Mouse (Mus musculus) layer of hippocampus, adult 18-20 months (tissue): ENCODE measurements at regions not wholly inside any gene's neighbourhood (a gene's known extent, or its start where the extent isn't known, plus 50 kb on each side); places are given as distances from the start of the nearest gene placed in this dataset.
"Not testable (repeated sequence)": the region's sequence is repeated elsewhere in the genome, so short reads cannot be mapped to it uniquely, and the experiment has no call there.

ENCODE experiments used
- DNase-seq, 2 experiments: peaks; one replicate each; pipeline ENCODE4 v3.0.0; 2022; ENCODE audit warnings: low spot score in 2 of 2

GRCm38 (mm10) chr2:162867516-162868029, 63.8 kb upstream of the Srsf6 start:
- no peak for DNase-seq

GRCm38 (mm10) chr2:162866613-162867314, 64.6 kb upstream of the Srsf6 start:
- DNase-seq: no peak

GRCm38 (mm10) chr2:162864571-162864970, 66.8 kb upstream of the Srsf6 start:
- DNase-seq: no peak

- DNase-seq: no peak
Measured at GRCm38 (mm10) chr2:162854606-162855005, 76.7 kb upstream of the Srsf6 start.

GRCm38 (mm10) chr2:162853576-162853975, 77.8 kb upstream of the Srsf6 start:
- DNase-seq: peak; percentile 25 to 55

GRCm38 (mm10) chr2:162841761-162842160, 89.6 kb upstream of the Srsf6 start:
- DNase-seq: not testable (repeated sequence)

GRCm38 (mm10) chr2:162837776-162838175, 93.6 kb upstream of the Srsf6 start:
- no peak for DNase-seq

GRCm38 (mm10) chr2:162833741-162834140, 97.6 kb upstream of the Srsf6 start:
- DNase-seq: no peak

- no peak for DNase-seq
Measured at GRCm38 (mm10) chr2:162818787-162819186, 112.5 kb upstream of the Srsf6 start.

GRCm38 (mm10) chr2:162814205-162814604, 117.1 kb upstream of the Srsf6 start:
- DNase-seq: peak in 1 of 2 experiments; percentile 39

GRCm38 (mm10) chr2:162807747-162808146, 123.6 kb upstream of the Srsf6 start:
- DNase-seq: no peak

GRCm38 (mm10) chr2:162796528-162796927, 134.8 kb upstream of the Srsf6 start:
- no peak for DNase-seq

- no peak for DNase-seq
Measured at GRCm38 (mm10) chr2:162794285-162794684, 133.3 kb upstream of the Ptprt start.

- peak in 1 of 2 experiments; percentile 20 for DNase-seq
Measured at GRCm38 (mm10) chr2:162791374-162792098, 130.6 kb upstream of the Ptprt start.

- DNase-seq: no peak
Measured at GRCm38 (mm10) chr2:162784176-162784813, 123.3 kb upstream of the Ptprt start.

- DNase-seq: no peak
Measured at GRCm38 (mm10) chr2:162781599-162781998, 120.7 kb upstream of the Ptprt start.

- peak; percentile 39 to 70 for DNase-seq
Measured at GRCm38 (mm10) chr2:162776542-162776941, 115.6 kb upstream of the Ptprt start.

- DNase-seq: no peak
Measured at GRCm38 (mm10) chr2:162772520-162772919, 111.6 kb upstream of the Ptprt start.

- no peak for DNase-seq
Measured at GRCm38 (mm10) chr2:162769711-162770428, 108.9 kb upstream of the Ptprt start.

- DNase-seq: no peak
Measured at GRCm38 (mm10) chr2:162764059-162764458, 103.1 kb upstream of the Ptprt start.

GRCm38 (mm10) chr2:162740523-162740922, 79.6 kb upstream of the Ptprt start:
- DNase-seq: no peak
